Mouse (Mus musculus) heart, adult 2 months (tissue): ENCODE results near the gene Hspb9.

Experiments used
- CTCF ChIP-seq: fragments of 200-600 bp; IDR thresholded peaks from 2 replicates; pipeline ENCODE4 v1.8.1; 2022; ENCODE audit warnings: antibody characterized with exemption, mild to moderate bottlenecking, moderate library complexity
- POLR2A ChIP-seq: fragments of 200-500 bp; IDR thresholded peaks from 2 replicates; pipeline ENCODE4 v1.6.1; 2011; ENCODE audit warnings: mild to moderate bottlenecking, low read depth, low read length, control low read depth; ENCODE audit not compliant: insufficient read depth

DNA sequence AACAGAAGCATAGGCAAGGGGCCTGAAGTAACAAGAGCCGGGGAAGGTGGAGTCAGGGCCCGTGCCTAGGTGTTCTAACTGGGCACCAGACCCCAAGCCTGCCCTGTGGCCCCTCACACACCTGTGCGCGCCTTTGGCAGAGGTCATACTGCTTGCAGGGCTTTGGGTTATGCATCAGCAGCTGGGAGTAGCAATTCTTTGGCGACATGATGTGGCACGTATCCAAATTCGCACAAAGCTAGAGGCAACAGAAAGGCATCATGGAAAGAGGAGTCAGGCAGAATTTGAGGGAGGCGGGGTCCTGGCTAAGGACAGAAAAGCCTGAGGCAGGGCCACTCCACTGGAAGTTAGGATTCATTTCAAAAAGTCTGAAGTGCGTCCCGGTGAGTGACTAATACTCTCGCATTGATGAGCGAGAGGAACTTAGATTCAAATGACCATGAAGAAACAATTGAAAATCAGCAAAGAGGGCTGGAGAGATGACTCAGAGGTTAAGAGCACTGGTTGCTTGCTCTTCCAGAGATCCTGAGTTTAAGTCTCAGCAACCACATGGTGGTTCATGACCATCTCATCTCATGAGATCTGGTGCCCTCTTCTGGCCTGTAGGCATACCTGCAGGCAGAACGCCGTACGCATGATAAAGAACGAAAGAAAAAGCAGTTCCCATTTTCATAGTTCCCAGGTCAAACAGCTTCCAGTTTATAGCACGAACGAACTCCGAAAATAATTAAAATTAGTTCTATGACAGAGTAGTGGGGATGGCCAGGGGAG lies 11.4 kb upstream of the Hspb9 start:
- peak; percentile 99 for TF ChIP-seq CTCF
- 0 out of 2 replicates have a peak, but pooled peaks have one; percentile 15 for TF ChIP-seq POLR2A
